Mouse (Mus musculus) adrenal gland, adult 10 weeks (tissue): Measurements from ENCODE around the gene Gm18596. TPM values are rescaled to one million over a fixed set of nuclear protein-coding genes. Genes with fewer than 3 reads are reported as not detected.

Source experiments
- polyA plus RNA-seq: library from polyadenylated mRNA; stranded (reverse); fragments of 350-450 nt; fragmentation: Illumina TruSeq; extraction: RNeasy Lipid Tissue Mini Kit (QIAGEN cat#74804); gene quantifications from one replicate; pipeline ENCODE4 v1.2.3, GENCODE M21; 2014; ENCODE audit warnings: low read depth, low replicate concordance

Gm18596 gene
- polyA plus RNA-seq = not detected

DNA sequence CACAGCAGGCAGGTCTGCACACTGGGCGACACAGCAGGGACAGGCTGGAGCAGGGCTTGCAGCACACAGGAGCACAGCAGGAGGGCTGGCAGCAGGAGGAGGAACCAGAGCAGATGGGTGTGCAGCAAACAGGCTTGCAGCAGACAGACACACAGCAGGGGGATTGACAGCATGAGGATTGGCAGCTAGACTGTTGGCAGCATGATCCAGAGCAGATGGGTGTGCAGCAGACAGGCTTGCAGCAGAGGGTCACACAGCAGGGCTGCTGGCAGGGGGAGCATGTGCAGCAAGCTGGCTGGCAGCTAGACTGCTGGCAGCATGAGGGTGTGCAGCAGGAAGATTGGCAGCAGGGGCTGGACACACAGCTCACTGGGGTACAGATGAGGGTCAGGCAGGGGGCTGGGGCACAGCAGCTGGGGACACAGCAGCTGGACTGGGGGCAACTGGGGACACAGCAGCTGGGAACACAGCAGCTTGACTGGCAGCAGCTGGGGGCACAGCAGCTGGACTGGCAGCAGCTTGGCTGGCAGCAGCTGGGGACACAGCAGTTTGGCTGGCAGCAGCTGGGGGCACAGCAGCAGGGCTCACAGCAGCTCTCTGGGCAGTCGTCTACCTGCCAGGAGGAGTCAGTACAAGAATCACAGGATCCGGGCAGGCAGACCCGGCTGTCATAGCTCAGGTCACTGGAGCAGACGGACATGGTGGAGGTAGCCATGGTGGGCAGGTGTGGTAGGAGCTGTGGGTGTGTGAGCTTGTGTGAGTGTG lies at the start of gene Gm18596:
Gene Gm18596 (minus strand): TSS at position 715 of the 765 bp plus-strand sequence.

GRCm38 (mm10) chr10:77787876-77788275 lies 45.4 kb upstream of the Gm18596 start, which contains the start of gene Gm7137:
Gene Gm7137, minus strand, starts transcription at chr10:77788200.

DNA sequence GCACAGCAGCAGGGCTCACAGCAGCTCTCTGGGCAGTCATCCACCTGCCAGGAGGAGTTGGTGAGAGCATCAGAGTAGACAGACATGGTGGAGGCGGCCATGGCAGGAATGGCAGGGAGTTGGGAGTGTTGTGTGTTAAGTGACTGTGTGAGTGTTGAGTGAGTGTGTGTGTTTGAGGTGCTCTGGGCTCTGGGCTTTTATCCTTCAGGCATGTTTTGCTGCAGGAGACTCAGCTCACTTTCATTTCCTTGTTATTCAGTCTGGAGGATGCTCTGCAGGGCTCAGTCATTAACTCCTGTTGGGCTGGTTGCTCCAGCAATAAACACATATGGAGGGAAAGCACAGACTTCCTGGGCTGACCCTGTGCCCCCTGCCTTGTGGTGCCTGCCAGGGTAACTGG lies 40.0 kb upstream of the Gm18596 start, which contains the start of gene Gm3250:
Gene Gm3250 (minus strand): TSS at position 101 of the 400 bp plus-strand sequence.

DNA sequence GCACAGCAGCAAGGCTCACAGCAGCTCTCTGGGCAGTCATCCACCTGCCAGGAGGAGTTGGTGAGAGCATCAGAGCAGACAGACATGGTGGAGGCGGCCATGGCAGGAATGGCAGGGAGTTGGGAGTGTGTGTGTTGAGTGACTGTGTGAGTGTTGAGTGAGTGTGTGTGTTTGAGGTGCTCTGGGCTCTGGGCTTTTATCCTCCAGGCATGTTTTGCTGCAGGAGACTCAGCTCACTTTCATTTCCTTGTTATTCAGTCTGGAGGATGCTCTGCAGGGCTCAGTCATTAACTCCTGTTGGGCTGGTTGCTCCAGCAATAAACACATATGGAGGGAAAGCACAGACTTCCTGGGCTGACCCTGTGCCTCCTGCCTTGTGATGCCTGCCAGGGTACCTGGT lies 34.4 kb upstream of the Gm18596 start, which contains the start of gene Gm7138:
Gene Gm7138 (minus strand): TSS at position 101 of the 400 bp plus-strand sequence.

GRCm38 (mm10) chr10:77771225-77771624 lies 28.8 kb upstream of the Gm18596 start, which contains the start of gene Gm3238:
Gene Gm3238, minus strand, starts transcription at chr10:77771325.

GRCm38 (mm10) chr10:77759582-77759981 lies 17.1 kb upstream of the Gm18596 start, which contains the start of gene Gm3233:
Gene Gm3233, minus strand, starts transcription at chr10:77759682.

GRCm38 (mm10) chr10:77751254-77751653 lies 8.8 kb upstream of the Gm18596 start, which contains the start of gene Gm9736:
Gene Gm9736, minus strand, starts transcription at chr10:77751354.

GRCm38 (mm10) chr10:77726186-77726585 lies 16.3 kb downstream of the Gm18596 start, which contains the start of gene Gm10100:
Gene Gm10100, plus strand, starts transcription at chr10:77726486.

GRCm38 (mm10) chr10:77720299-77720698 lies 22.1 kb downstream of the Gm18596 start, which contains the start of gene Krtap12-1:
Gene Krtap12-1, plus strand, starts transcription at chr10:77720599.

DNA sequence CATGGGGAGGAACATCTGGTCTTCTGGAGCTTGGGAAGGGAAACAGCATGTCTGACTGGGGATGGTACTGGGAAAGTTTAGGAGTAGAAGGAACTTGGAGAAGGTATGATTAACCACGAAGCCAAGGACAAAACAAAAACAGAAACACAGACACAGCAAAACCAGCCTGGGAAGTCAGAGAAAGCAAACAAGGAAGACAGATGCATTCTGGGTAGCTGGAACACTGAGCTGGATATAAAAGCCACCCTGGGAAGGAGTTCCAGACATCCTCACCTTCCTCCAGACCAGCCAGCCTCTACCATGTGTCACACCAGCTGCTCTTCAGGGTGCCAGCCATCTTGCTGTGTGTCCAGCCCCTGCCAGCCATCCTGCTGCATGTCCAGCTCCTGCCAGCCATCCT lies 26.9 kb downstream of the Gm18596 start, which contains the start of gene Gm10142:
Gene Gm10142 (plus strand): TSS at position 301 of the 400 bp plus-strand sequence.

DNA sequence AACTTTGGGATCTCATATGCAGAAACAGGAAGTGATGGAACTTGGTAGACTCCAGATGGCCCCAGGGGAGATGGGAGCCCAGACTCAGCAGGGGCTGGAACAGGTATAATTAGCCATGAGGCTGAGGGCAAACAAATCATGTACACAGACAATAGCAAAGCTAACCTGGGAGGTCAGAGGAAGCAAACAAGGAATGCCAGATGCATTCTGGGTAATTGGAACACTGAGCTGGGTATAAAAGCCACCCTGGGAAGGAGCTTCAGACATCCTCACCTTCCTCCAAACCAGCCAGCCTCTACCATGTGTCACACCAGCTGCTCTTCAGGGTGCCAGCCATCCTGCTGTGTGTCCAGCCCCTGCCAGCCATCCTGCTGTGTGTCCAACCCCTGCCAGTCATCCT lies 31.3 kb downstream of the Gm18596 start, which contains the start of gene Gm10024:
Gene Gm10024 (plus strand): TSS at position 301 of the 400 bp plus-strand sequence.

DNA sequence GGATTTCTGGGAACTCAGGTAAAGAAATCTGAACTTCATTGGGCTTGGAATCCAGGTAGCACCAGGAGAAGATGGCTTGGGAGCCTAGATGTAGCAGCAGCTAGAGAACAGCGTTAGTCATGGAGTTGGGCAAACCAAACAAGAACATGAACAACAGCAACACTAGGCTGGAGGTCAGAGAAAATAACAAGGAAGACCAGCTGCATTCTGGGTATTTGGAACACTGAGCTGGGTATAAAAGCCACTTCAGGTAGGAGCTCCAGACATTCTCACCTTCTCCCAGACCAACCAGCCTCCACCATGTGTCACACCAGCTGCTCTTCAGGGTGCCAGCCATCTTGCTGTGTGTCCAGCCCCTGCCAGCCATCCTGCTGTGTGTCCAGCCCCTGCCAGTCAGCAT lies 36.1 kb downstream of the Gm18596 start, which contains the start of gene Gm10272:
Gene Gm10272 (plus strand): TSS at position 301 of the 400 bp plus-strand sequence.

GRCm38 (mm10) chr10:77697133-77697532 lies 45.3 kb downstream of the Gm18596 start, which contains the start of gene Gm9508:
Gene Gm9508, minus strand, starts transcription at chr10:77697233.

Other genes with a start within 250 kb of the Gm18596 start
- gene Fam207a, start 226.9 kb downstream of the Gm18596 start, polyA plus RNA-seq = 0.70 TPM
- gene Itgb2, start 212.4 kb downstream of the Gm18596 start, polyA plus RNA-seq = 2.5 TPM
- gene Pttg1ip, start 160.9 kb downstream of the Gm18596 start, polyA plus RNA-seq = 126 TPM
- 72.3 TPM for gene Sumo3, start 136.5 kb downstream of the Gm18596 start, polyA plus RNA-seq
- 6.2 TPM for gene Gm49325, start 136.4 kb downstream of the Gm18596 start, polyA plus RNA-seq
- 11.6 TPM for gene Ube2g2, start 120.4 kb downstream of the Gm18596 start, polyA plus RNA-seq
- not detected for gene Tspear, start 56.1 kb downstream of the Gm18596 start, polyA plus RNA-seq
- not detected for gene Gm19402, start 51.9 kb downstream of the Gm18596 start, polyA plus RNA-seq
- gene Gm9508, start 45.4 kb downstream of the Gm18596 start, polyA plus RNA-seq = not detected
- not detected for gene Gm10272, start 36.0 kb downstream of the Gm18596 start, polyA plus RNA-seq
- gene Gm10024, start 31.2 kb downstream of the Gm18596 start, polyA plus RNA-seq = not detected
- gene Gm10142, start 26.8 kb downstream of the Gm18596 start, polyA plus RNA-seq = not detected
- not detected for gene Krtap12-1, start 22.0 kb downstream of the Gm18596 start, polyA plus RNA-seq
- not detected for gene Gm10100, start 16.2 kb downstream of the Gm18596 start, polyA plus RNA-seq
- not detected for gene Gm9736, start 8.7 kb upstream of the Gm18596 start, polyA plus RNA-seq
- not detected for gene Gm3233, start 17.0 kb upstream of the Gm18596 start, polyA plus RNA-seq
- not detected for gene Gm3238, start 28.7 kb upstream of the Gm18596 start, polyA plus RNA-seq
- gene Gm7138, start 34.3 kb upstream of the Gm18596 start, polyA plus RNA-seq = not detected
- gene Gm3250, start 39.9 kb upstream of the Gm18596 start, polyA plus RNA-seq = not detected
- gene Gm7137, start 45.6 kb upstream of the Gm18596 start, polyA plus RNA-seq = not detected
- gene Gm9639, start 52.4 kb upstream of the Gm18596 start, polyA plus RNA-seq = not detected
- not detected for gene Gm19668, start 56.5 kb upstream of the Gm18596 start, polyA plus RNA-seq
- gene Gm9507, start 69.2 kb upstream of the Gm18596 start, polyA plus RNA-seq = not detected
- not detected for gene Gm2696, start 72.0 kb upstream of the Gm18596 start, polyA plus RNA-seq
- gene Krtap10-4, start 84.5 kb upstream of the Gm18596 start, polyA plus RNA-seq = not detected
- not detected for gene Krtap10-10, start 93.3 kb upstream of the Gm18596 start, polyA plus RNA-seq
- not detected for gene Gm36176, start 104.2 kb upstream of the Gm18596 start, polyA plus RNA-seq
- gene Gm10318, start 110.2 kb upstream of the Gm18596 start, polyA plus RNA-seq = not detected
- not detected for gene Gm3285, start 119.3 kb upstream of the Gm18596 start, polyA plus RNA-seq
- 1.7 TPM for gene Lrrc3, start 159.9 kb upstream of the Gm18596 start, polyA plus RNA-seq
- gene Trpm2, start 227.9 kb upstream of the Gm18596 start, polyA plus RNA-seq = not detected
- gene 1810043G02Rik, start 235.9 kb upstream of the Gm18596 start, polyA plus RNA-seq = 1.6 TPM